Mouse (Mus musculus): ENCODE results near the gene Zbtb17. TPM values are rescaled to one million over a fixed set of nuclear protein-coding genes. Genes with fewer than 3 reads are reported as not detected.

Gene Zbtb17
- total RNA-seq (2023): 10 to 100 TPM; 39.8 to 44.6 TPM

DNA sequence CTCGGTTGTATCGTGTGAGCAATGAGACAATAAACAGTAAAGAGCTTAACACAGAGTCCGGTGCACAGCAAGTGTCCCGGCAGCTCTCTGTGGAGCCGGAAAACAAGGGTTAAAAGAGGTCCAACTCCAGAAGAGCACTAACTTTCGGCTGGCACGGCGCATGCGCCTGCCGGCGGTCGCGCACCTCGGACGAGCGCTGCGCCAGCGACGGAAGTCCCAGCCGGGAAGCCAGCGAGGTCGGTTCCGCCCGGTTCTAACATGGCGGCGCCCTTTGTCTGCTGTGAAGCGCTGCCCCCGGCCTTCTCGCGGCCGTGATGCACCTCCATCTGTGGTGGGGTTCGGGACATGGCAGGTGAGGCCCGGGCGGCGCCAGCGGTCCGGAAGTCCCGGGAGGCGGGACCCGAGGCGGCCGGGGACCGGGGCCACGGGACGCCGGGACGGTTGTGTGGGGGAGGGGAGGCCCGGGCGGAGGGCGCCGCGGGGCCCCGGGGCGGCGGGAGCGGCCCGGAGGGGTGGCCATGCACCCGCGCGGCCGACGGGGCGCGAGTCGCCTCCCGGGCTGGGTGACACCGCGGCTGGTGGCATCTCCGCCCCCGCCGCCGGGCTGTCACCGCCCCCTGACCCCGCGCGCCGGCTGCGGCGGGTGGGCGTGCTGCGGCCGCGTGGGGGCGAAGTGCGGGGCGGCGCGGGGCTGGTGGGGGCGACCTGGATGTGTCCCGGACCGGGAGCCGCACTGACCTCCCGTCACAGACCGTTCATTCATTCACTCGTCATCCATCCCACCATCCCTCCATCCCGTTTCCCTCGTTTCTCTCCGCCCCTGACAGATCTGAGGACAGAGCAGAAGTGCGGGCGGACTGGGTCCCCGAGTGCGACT lies at the start of gene Zbtb17:
Gene Zbtb17, plus strand, starts transcription at position 204 of the 877 bp plus-strand sequence.

DNA sequence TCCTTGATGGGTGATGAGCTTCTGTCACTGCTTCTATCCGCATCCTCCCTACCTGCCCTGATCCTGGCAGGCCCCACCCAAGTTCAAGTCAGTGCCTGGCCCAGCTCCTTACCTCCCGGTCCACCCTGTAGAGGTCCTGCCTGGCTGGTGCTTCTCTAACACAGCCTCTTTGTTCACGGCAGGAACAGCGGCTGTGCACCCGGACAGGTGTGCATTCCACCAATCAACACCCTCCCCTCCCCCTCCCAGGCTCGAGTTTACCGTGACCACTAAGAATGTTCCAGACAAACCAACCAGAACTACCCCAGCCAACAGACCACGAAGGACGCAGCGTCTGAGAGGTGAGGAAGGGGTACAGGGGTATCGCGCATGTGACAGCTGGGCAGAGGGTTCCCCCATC lies 45.9 kb upstream of the Zbtb17 start, which contains the start of gene Clcnka:
Gene Clcnka, minus strand, starts transcription at position 180 of the 400 bp plus-strand sequence.

DNA sequence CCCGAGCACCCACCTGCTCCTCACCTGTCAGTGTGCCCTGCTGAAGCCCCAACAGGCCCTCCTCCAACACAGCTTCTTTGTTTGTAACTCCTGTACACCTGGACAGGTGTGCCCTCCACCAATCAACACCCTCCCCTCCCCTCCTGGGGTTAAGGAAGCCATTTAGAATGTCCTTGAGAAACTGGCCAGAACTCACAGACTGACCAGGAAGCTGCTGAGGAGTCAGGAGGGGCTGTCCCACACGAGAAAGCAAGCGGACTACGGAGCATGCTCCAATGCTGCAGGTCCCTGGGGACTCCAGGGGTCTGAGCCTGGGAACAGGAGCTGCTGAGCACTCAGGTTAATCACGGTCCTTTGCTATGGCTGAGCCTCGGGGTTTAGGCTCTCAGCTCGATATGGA lies 28.5 kb upstream of the Zbtb17 start, which contains the start of gene Clcnkb:
Gene Clcnkb, minus strand, starts transcription at position 91 of the 400 bp plus-strand sequence.

DNA sequence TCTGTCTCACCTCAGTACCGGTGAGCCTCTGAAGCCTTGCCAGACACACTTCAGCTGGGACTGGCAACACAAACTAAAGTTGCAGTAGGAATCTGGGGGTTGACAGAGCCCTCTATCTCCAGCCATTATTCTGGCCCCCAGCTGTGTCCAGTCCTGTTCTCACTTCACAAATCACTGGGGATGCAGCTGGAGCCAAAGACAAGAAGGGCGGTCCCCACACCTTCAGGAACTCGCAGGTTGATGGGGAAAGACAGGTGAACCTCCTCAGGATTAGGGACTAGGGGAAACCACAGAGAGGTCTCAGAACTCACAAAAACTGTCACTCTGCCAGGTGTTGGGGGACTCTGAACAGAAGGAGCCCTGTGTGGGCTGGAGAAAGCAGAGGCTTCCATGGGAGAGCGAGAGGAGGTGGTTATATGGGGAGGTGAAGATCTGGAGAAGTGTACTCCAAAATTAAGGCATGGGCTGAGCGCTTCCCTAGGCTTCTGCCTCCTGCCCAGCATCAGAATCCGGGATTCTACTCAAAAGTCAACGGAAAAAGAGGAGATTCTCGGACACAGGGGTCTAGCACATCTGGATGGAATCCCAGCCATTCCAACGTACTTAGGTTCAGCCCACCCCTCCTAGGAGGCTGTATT lies 24.1 kb upstream of the Zbtb17 start, which contains the start of gene Hspb7:
Gene Hspb7, plus strand, starts transcription at position 588 of the 638 bp plus-strand sequence.

DNA sequence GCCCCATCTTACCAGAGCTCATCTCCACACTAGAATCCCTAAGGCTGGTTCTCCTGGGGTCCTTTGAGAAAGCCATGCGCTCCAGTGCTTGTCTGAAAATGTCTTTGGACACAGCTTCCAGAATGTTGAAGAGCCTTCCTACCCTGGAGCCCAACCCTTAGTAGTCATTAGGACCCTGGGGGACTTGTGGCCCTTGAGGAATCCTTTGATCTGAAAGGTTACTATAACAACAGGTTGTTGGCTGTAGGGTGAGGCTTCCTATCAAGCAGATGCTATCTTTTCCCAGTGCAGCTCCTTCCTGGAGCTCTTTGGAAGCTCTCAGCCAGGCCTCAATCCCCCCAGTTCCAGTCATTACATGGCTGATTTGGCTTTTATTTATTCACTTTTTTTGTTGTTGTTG lies 8.5 kb upstream of the Zbtb17 start, which contains the start of gene Srarp:
Gene Srarp, minus strand, starts transcription at position 132 of the 400 bp plus-strand sequence.

Other genes with a start within 250 kb of the Zbtb17 start
- 1 to 10 TPM; 1.8 TPM for gene Rsg1, start 230.7 kb upstream of the Zbtb17 start, total RNA-seq (2023)
- not detected for gene Arhgef19, start 205.2 kb upstream of the Zbtb17 start, total RNA-seq (2023)
- gene Epha2, start 143.4 kb upstream of the Zbtb17 start, total RNA-seq (2023): 1 to 10 TPM; 4.4 to 6.8 TPM
- not detected for gene Fam131c, start 76.4 kb upstream of the Zbtb17 start, total RNA-seq (2023)
- not detected for gene Clcnka, start 45.9 kb upstream of the Zbtb17 start, total RNA-seq (2023)
- not detected for gene Clcnkb, start 28.6 kb upstream of the Zbtb17 start, total RNA-seq (2023)
- gene Hspb7, start 23.9 kb upstream of the Zbtb17 start, total RNA-seq (2023): not detected
- not detected for gene Srarp, start 8.5 kb upstream of the Zbtb17 start, total RNA-seq (2023)
- gene Spen, start 93.9 kb downstream of the Zbtb17 start, total RNA-seq (2023): 10 to 100 TPM; 56.7 to 69.1 TPM
- under 1 TPM in 1 of 2 experiments, not detected in 1; 0.17 TPM for gene Fblim1, start 161.4 kb downstream of the Zbtb17 start, total RNA-seq (2023)
- not detected for gene Tmem82, start 174.0 kb downstream of the Zbtb17 start, total RNA-seq (2023)
- not detected for gene Slc25a34, start 179.2 kb downstream of the Zbtb17 start, total RNA-seq (2023)
- gene Plekhm2, start 220.2 kb downstream of the Zbtb17 start, total RNA-seq (2023): 10 to 100 TPM; 33.5 to 34.3 TPM
- gene Rsc1a1, start 240.9 kb downstream of the Zbtb17 start, total RNA-seq (2023): 1 to 10 TPM in 1 of 2 experiments, not detected in 1; 2.9 TPM